Mouse (Mus musculus): ENCODE data around the gene Vwa5b1. TPM values are rescaled to one million over a fixed set of nuclear protein-coding genes. Genes with fewer than 3 reads are reported as not detected.
A peak's percentile ranks its signal among the peaks of the same experiment; 100 is the strongest.

Vwa5b1 gene
- polyA plus RNA-seq, 1 experiment, result not detected

GRCm38 (mm10) chr4:138517153-138517789 lies 118.4 kb downstream of the Vwa5b1 start:
- no peak overlapping the region for H3K27ac ChIP-seq (ENCODE audit: insufficient read depth, low read depth, low read length)
- 51% methylated on average over 9 of the region's 9 CpGs for WGBS
- H3K27me3 ChIP-seq (replicated peaks; ENCODE audit: control insufficient read depth, insufficient read depth, low read length), result no peaks in the 10 kb centered on the region
- peaks cover 8% of the 10 kb centered on the region for H3K4me1 ChIP-seq (ENCODE audit: control insufficient read depth, insufficient read depth, low read length)
- no peaks in the 10 kb centered on the region for H3K36me3 ChIP-seq (ENCODE audit: control insufficient read depth, insufficient read depth, low read length)
- TF ChIP-seq POLR2A (IDR thresholded peaks at IDR 0.05; ENCODE audit: low read depth, low read length) (no peak), CTCF (conservative IDR thresholded peaks at IDR 0.05; ENCODE audit: insufficient read depth, insufficient read length, low read depth, low read length) (no peak)
- H3K4me3 ChIP-seq (ENCODE audit: insufficient read depth, low read depth, low read length), result no peak overlapping the region
- DNase-seq, result peak; percentile 77

DNA sequence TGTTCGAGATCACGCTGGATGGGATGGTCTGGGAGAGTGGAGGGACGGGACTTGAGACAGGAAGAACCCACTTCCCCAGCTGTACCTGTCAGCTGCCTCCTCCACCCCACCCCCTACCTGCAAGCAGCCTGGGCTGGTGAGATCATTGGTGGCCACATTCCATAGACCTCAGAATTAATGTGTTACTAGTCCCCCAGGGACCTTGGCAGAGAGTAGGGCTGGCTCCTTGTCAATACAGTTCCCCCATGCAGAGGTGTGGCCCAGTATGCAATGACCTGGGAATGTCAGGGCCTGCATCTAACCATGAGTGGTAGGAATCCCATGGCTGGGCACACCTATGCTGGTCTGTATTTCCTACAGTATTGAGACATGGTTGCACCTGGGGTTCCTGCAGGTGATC lies 119.2 kb downstream of the Vwa5b1 start:
- H3K27ac ChIP-seq (ENCODE audit: insufficient read depth, low read depth, low read length), result no peak overlapping the region
- 47% methylated on average over 3 of the region's 3 CpGs for WGBS
- H3K4me3 ChIP-seq (ENCODE audit: insufficient read depth, low read depth, low read length), result no peak overlapping the region
- peaks cover 8% of the 10 kb centered on the region for H3K4me1 ChIP-seq (ENCODE audit: control insufficient read depth, insufficient read depth, low read length)
- DNase-seq, result peak; percentile 93
- no peaks in the 10 kb centered on the region for H3K27me3 ChIP-seq (replicated peaks; ENCODE audit: control insufficient read depth, insufficient read depth, low read length)
- TF ChIP-seq POLR2A (IDR thresholded peaks at IDR 0.05; ENCODE audit: low read depth, low read length) (no peak), CTCF (conservative IDR thresholded peaks at IDR 0.05; ENCODE audit: insufficient read depth, insufficient read length, low read depth, low read length) (no peak)
- no peaks in the 10 kb centered on the region for H3K36me3 ChIP-seq (ENCODE audit: control insufficient read depth, insufficient read depth, low read length)

Other genes starting within 250 kb of the Vwa5b1 start
- not detected in 2 replicates for gene Fam43b, start 239.4 kb downstream of the Vwa5b1 start, polyA plus RNA-seq (2012; rRNA removed)
- gene Mul1, start 201.2 kb downstream of the Vwa5b1 start, polyA plus RNA-seq (2012; rRNA removed), result 31.3 and 31.8 TPM in 2 replicates
- gene Camk2n1, start 181.6 kb downstream of the Vwa5b1 start, polyA plus RNA-seq (2012; rRNA removed), result 39.6 and 40.1 TPM in 2 replicates
- gene Pla2g2c, start 88.9 kb upstream of the Vwa5b1 start, polyA plus RNA-seq (2012; rRNA removed), result 0.87 and 1.2 TPM in 2 replicates
- gene Ubxn10, start 101.3 kb upstream of the Vwa5b1 start, polyA plus RNA-seq (2012; rRNA removed), result 5.6 and 6.8 TPM in 2 replicates
- 0.03 TPM in 1 of 2 replicates, not detected in the other for gene Pla2g2f, start 121.7 kb upstream of the Vwa5b1 start, polyA plus RNA-seq (2012; rRNA removed)
- gene Pla2g2d, start 139.9 kb upstream of the Vwa5b1 start, polyA plus RNA-seq (2012; rRNA removed), result 0.64 and 8.4 TPM in 2 replicates
- gene Pla2g5, start 227.6 kb upstream of the Vwa5b1 start, polyA plus RNA-seq (2012; rRNA removed), result 63.0 and 66.1 TPM in 2 replicates
- not detected in 2 replicates for gene Gm13030, start 238.1 kb upstream of the Vwa5b1 start, polyA plus RNA-seq (2012; rRNA removed)
- 0.11 TPM in 1 of 2 replicates, not detected in the other for gene Pla2g2e, start 242.1 kb upstream of the Vwa5b1 start, polyA plus RNA-seq (2012; rRNA removed)